Comparison of ENCODE assay signal across 22 mouse cellular contexts in genomic region chr16:20325286-20325685, GRCm38 (mm10). TPM values are rescaled to one million over a fixed set of nuclear protein-coding genes. Genes with fewer than 3 reads are reported as not detected.
DNase-seq lines count a peak whose midpoint lies in the region; ATAC-seq and TF ChIP-seq lines count a peak whose summit lies in the region.
"Had no signal": no experiment of that assay in that cellular context is flagged by ENCODE, and none has a peak within 500 bp of the region (broad histone marks: within the 10 kb centered on the region; RNA-seq: fewer than 3 reads in every experiment).

TSS of gene Cyp2ab1 (minus strand) at chr16:20325404.

- 49% methylated on average over 5 of the region's 5 CpGs for WGBS in kidney, adult 2 months
- WGBS in kidney, embryonic 15.5 days = 72% methylated on average over 5 of the region's 5 CpGs
- 37% methylated on average over 5 of the region's 5 CpGs for WGBS in bone marrow, adult 2 months
- WGBS in lung, adult 2 months = 22% methylated on average over 5 of the region's 5 CpGs
- 80% methylated on average over 5 of the region's 5 CpGs for WGBS in forebrain, embryonic 11.5 days

- no peak for TF ChIP-seq POLR2A in kidney, adult 2 months (IDR thresholded peaks at IDR 0.05; ENCODE audit: low read depth, low read length)
- no peak for TF ChIP-seq POLR2A in bone marrow, adult 2 months (IDR thresholded peaks at IDR 0.05; ENCODE audit: borderline replicate concordance, control insufficient read depth, low read depth, low read length)
- TF ChIP-seq POLR2A in lung, adult 2 months (IDR thresholded peaks at IDR 0.05; ENCODE audit: borderline replicate concordance, extremely low read depth, low read depth, low read length) = no peak

- H3K4me3 ChIP-seq in kidney, adult 2 months (ENCODE audit: insufficient read depth, low read depth, low read length) = no peak within 1 kb of the TSS
- H3K4me3 ChIP-seq in kidney, embryonic 15.5 days (replicated peaks) = no peak within 1 kb of the TSS
- H3K4me3 ChIP-seq in bone marrow, adult 2 months (replicated peaks; ENCODE audit: control insufficient read depth, low read depth, low read length) = peak within 1 kb of the TSS; percentile 17
- peak within 1 kb of the TSS; percentile 17 for H3K4me3 ChIP-seq in lung, adult 2 months (replicated peaks; ENCODE audit: extremely low read depth, low read depth, low read length)
- no peak within 1 kb of the TSS for H3K4me3 ChIP-seq in forebrain, embryonic 11.5 days (ENCODE audit: low read depth, low read length)
- H3K4me3 ChIP-seq: forebrain, embryonic 15.5 days; liver, embryonic 15.5 days had no signal

- no peak within 1 kb of the TSS for H3K9ac ChIP-seq in kidney, embryonic 15.5 days
- no peak within 1 kb of the TSS for H3K9ac ChIP-seq in forebrain, embryonic 11.5 days (ENCODE audit: low read length)
- H3K9ac ChIP-seq: forebrain, embryonic 15.5 days; liver, embryonic 15.5 days had no signal

- H3K9me3 ChIP-seq in kidney, embryonic 15.5 days (replicated peaks) = no peaks in the 10 kb centered on the region
- H3K9me3 ChIP-seq in forebrain, embryonic 11.5 days (ENCODE audit: control insufficient read depth, low read length) = no peaks in the 10 kb centered on the region
- H3K9me3 ChIP-seq: forebrain, embryonic 15.5 days; liver, embryonic 15.5 days had no signal

- no peaks in the 10 kb centered on the region for H3K36me3 ChIP-seq in kidney, adult 2 months (ENCODE audit: control insufficient read depth, insufficient read depth, low read length)
- 0 out of 2 replicates have a peak, but pooled peaks cover 5% of the 10 kb centered on the region for H3K36me3 ChIP-seq in kidney, embryonic 15.5 days
- no peaks in the 10 kb centered on the region; the same call in 1 of the 2 replicates for H3K36me3 ChIP-seq in forebrain, embryonic 11.5 days (ENCODE audit: control insufficient read depth, insufficient read depth, low read length)

- ATAC-seq in kidney, embryonic 15.5 days (replicated peaks; ENCODE audit: low FRiP score) = no peak
- ATAC-seq in monocyte, adult 5-6 weeks (replicated peaks; ENCODE audit: insufficient number of reproducible peaks, low FRiP score, low TSS enrichment, poor library complexity, severe bottlenecking) = peak; percentile 79
- ATAC-seq in forebrain, embryonic 11.5 days (replicated peaks; ENCODE audit: low FRiP score) = no peak
- ATAC-seq in activated CD4-positive, CD25-positive, alpha-beta regulatory T cell, adult 4 months = no peak
- ATAC-seq: forebrain, embryonic 15.5 days; Patski had no signal

- no peaks in the 10 kb centered on the region for H3K4me1 ChIP-seq in kidney, adult 2 months (ENCODE audit: control insufficient read depth, insufficient read depth, low read length)
- H3K4me1 ChIP-seq in kidney, embryonic 15.5 days = no peaks in the 10 kb centered on the region
- peaks cover 3% of the 10 kb centered on the region; the same call in 1 of the 2 replicates for H3K4me1 ChIP-seq in bone marrow, adult 2 months (ENCODE audit: control insufficient read depth, insufficient read depth, low read length)
- H3K4me1 ChIP-seq in lung, adult 2 months (ENCODE audit: control insufficient read depth, insufficient read depth, low read length) = peaks cover 2% of the 10 kb centered on the region; the same call in 1 of the 2 replicates
- H3K4me1 ChIP-seq in forebrain, embryonic 11.5 days (replicated peaks; ENCODE audit: control insufficient read depth, insufficient read depth, low read length) = no peaks in the 10 kb centered on the region
- H3K4me1 ChIP-seq: forebrain, embryonic 15.5 days; liver, embryonic 15.5 days had no signal

- H3K27ac ChIP-seq in kidney, adult 2 months (ENCODE audit: insufficient read depth, low read depth, low read length) = no peak within 1 kb of the TSS
- H3K27ac ChIP-seq in kidney, embryonic 15.5 days = no peak within 1 kb of the TSS
- H3K27ac ChIP-seq in bone marrow, adult 2 months (ENCODE audit: control insufficient read depth, insufficient read depth, low read depth, low read length, poor library complexity) = peak within 1 kb of the TSS; percentile 68; the same call in 1 of the 2 replicates
- no peak within 1 kb of the TSS for H3K27ac ChIP-seq in forebrain, embryonic 11.5 days (ENCODE audit: low read depth, low read length)
- H3K27ac ChIP-seq: forebrain, embryonic 15.5 days; liver, embryonic 15.5 days; stomach, postnatal 0 days had no signal

- no peak within 1 kb of the TSS for H3K4me2 ChIP-seq in kidney, embryonic 15.5 days
- no peak within 1 kb of the TSS for H3K4me2 ChIP-seq in forebrain, embryonic 11.5 days (ENCODE audit: low read depth, low read length, severe bottlenecking)
- H3K4me2 ChIP-seq: forebrain, embryonic 15.5 days; liver, embryonic 15.5 days had no signal

- no peaks in the 10 kb centered on the region for H3K27me3 ChIP-seq in kidney, adult 2 months (replicated peaks; ENCODE audit: control insufficient read depth, insufficient read depth, low read length)
- H3K27me3 ChIP-seq in kidney, embryonic 15.5 days = no peaks in the 10 kb centered on the region
- H3K27me3 ChIP-seq in forebrain, embryonic 11.5 days (ENCODE audit: control insufficient read depth, insufficient read depth, low read length) = no peaks in the 10 kb centered on the region
- H3K27me3 ChIP-seq: forebrain, embryonic 15.5 days; liver, embryonic 15.5 days; Patski had no signal

- peak; percentile 15 for DNase-seq in kidney, adult 2 months
- no peak for DNase-seq in lung, adult 2 months
- DNase-seq in forebrain, embryonic 11.5 days (ENCODE audit: low spot score) = no peak
- DNase-seq in cerebellum, postnatal 10 days = no peak
- DNase-seq: cerebellum, adult 8-10 months; embryo, embryonic 11 days; kidney, adult 8-10 months; kidney, postnatal 4 days; spleen, adult 18-20 months; thymus, postnatal 36 days had no signal

- no peak for TF ChIP-seq CTCF in kidney, adult 2 months (conservative IDR thresholded peaks at IDR 0.05; ENCODE audit: insufficient read depth, insufficient read length, low read depth, low read length)
- TF ChIP-seq CTCF in bone marrow, adult 2 months (IDR thresholded peaks at IDR 0.05; ENCODE audit: control insufficient read depth, insufficient read depth, low read length) = no peak
- no peak for TF ChIP-seq CTCF in lung, adult 2 months (IDR thresholded peaks at IDR 0.05; ENCODE audit: insufficient read depth, low read length)

RNA-seq across cellular contexts. Expression of gene Cyp2ab1, which starts in this region (rescaled TPM):
- 0.20 and 0.22 TPM in 2 replicates for polyA plus RNA-seq in kidney, adult 2 months (2012; rRNA removed)
- not detected in 2 replicates for polyA plus RNA-seq in kidney, embryonic 15.5 days (2015; fragmentation: Nextera tagmentation; extraction: Ambion mirVana)
- 1.5 TPM in 1 of 2 replicates, not detected in the other for polyA plus RNA-seq in bone marrow, adult 2 months (2011; ENCODE audit: insufficient read depth, insufficient read length, low replicate concordance, missing spikeins)
- 3.5 and 4.4 TPM in 2 replicates for polyA plus RNA-seq in lung, adult 2 months (2012; rRNA removed)
- total RNA-seq in monocyte, adult 5-6 weeks (2017) = 70.8 to 81.1 TPM (median 72.0 TPM) in 3 replicates
- polyA plus RNA-seq in forebrain, embryonic 11.5 days (2014; fragmentation: Nextera tagmentation; extraction: Ambion mirVana) = not detected in 2 replicates
- not detected for polyA plus RNA-seq in activated CD4-positive, CD25-positive, alpha-beta regulatory T cell, adult 4 months (2017; shearing (Covaris generic))
- total RNA-seq: layer of hippocampus, postnatal 25 days; megakaryocyte-erythroid progenitor cell, adult 5-6 weeks had no signal
- polyA plus RNA-seq: forebrain, embryonic 15.5 days; limb, embryonic 11.5 days; neural tube, embryonic 14.5 days; stomach, postnatal 0 days had no signal

Comparison
In these comparisons a context has a peak if more than half of its experiments do, and no peak if none do; other contexts are left out.
1. Peak in DNase-seq in kidney, adult 2 months; RNA of the gene not detected or under 1 TPM.
2. H3K4me3 ChIP-seq: peak in bone marrow, adult 2 months (single experiment) and lung, adult 2 months (single experiment); none in kidney, adult 2 months (single experiment), kidney, embryonic 15.5 days (single experiment) and forebrain, embryonic 11.5 days (single experiment).